In the genomic region with DNA sequence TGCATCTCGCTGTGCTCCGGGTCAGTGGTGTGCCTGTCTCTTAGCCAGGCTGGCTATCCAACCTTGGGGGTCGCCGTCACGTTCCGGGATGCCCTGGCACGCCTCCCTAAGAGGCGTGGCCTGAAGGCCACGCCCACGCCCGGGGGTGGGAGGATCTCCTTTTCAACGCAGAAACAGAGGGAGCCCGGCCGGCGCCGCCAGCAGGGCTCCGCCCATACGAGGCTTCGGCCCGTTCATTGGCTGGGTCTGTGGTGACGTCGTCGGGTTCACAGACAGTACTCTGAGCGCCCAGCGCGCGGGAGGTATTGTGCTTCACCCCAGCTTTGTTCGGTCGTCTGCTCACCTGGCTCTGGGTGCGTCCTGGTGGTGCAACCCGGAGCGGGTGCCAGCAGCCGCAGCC, we compare ENCODE assay signal across 8 mouse cellular contexts. TPM values are rescaled to one million over a fixed set of nuclear protein-coding genes. Genes with fewer than 3 reads are reported as not detected.
A peak's percentile ranks its signal among the peaks of the same experiment; 100 is the strongest.
DNase-seq lines count a peak whose midpoint lies in the region; ATAC-seq lines count a peak whose summit lies in the region.

Gene Tmem86a, plus strand, starts transcription at position 236 of the 400 bp plus-strand sequence.

- peak within 1 kb of the TSS; percentile 89 for H3K4me2 ChIP-seq in lung, embryonic 16.5 days (ENCODE audit: low read depth, low read length)

- peak within 1 kb of the TSS; percentile 88 for H3K4me3 ChIP-seq in lung, embryonic 16.5 days (ENCODE audit: low read length)

- WGBS in lung, embryonic 16.5 days: under 1% methylated on average over 33 of the region's 33 CpGs

- peak; percentile 90 to 91 for ATAC-seq in hematopoietic stem cell, adult 5-6 weeks (replicated peaks in 1 of 2; ENCODE audit: insufficient read depth in 1 of 2, low FRiP score in 2 of 2, low TSS enrichment in 1 of 2, low read depth in 1 of 2, poor library complexity in 2 of 2, severe bottlenecking in 2 of 2)
- ATAC-seq in lung, embryonic 16.5 days (ENCODE audit: low read depth): peak; percentile 96

- DNase-seq in MEL-GATA-1-ER (ENCODE audit: extremely low read depth, low read depth): peak; percentile 78
- peak; percentile 92 for DNase-seq in cerebellum, adult 8-10 months
- DNase-seq in forelimb bud, embryonic 11.5 days (ENCODE audit: low read depth, low spot score): peak; percentile 97
- DNase-seq in layer of hippocampus, adult 9-10 months (ENCODE audit: low spot score): peak; percentile 92
- peak; percentile 85 for DNase-seq in ovary, postnatal 10 days (ENCODE audit: low spot score)
- peak; percentile 96 to 97 for DNase-seq in thymus, postnatal 10 days (ENCODE audit: low spot score in 2 of 2)

- peaks cover 22% of the 10 kb centered on the region for H3K4me1 ChIP-seq in lung, embryonic 16.5 days (replicated peaks; ENCODE audit: control insufficient read depth, insufficient read depth, low read length)

- H3K27ac ChIP-seq in lung, embryonic 16.5 days (ENCODE audit: low read length): peak within 1 kb of the TSS; percentile 98

- H3K27me3 ChIP-seq in lung, embryonic 16.5 days (ENCODE audit: control insufficient read depth, insufficient read depth, low read depth, low read length): no peaks in the 10 kb centered on the region

- no peaks in the 10 kb centered on the region for H3K9me3 ChIP-seq in lung, embryonic 16.5 days (ENCODE audit: control insufficient read depth, low read length)

- H3K9ac ChIP-seq in lung, embryonic 16.5 days (ENCODE audit: low read length): peak within 1 kb of the TSS; percentile 89

- H3K36me3 ChIP-seq in lung, embryonic 16.5 days (ENCODE audit: control insufficient read depth, insufficient read depth, low read length): no peaks in the 10 kb centered on the region

RNA-seq across cellular contexts. Expression of gene Tmem86a, which starts in this region (rescaled TPM):
- total RNA-seq in hematopoietic stem cell, adult 5-6 weeks (2017): 1.5 and 2.3 TPM in 2 replicates
- polyA plus RNA-seq in lung, embryonic 16.5 days (2015; fragmentation: Nextera tagmentation; extraction: Ambion mirVana): 40.4 and 41.7 TPM in 2 replicates

Comparison
In these comparisons a context has a peak if more than half of its experiments do, and no peak if none do; other contexts are left out.
1. Peak in every context shown above with its lines: DNase-seq, ATAC-seq, H3K4me3 ChIP-seq and H3K27ac ChIP-seq.